Mouse (Mus musculus): ENCODE measurements around the gene Mxd4. TPM values are rescaled to one million over a fixed set of nuclear protein-coding genes. Genes with fewer than 3 reads are reported as not detected.

Gene Mxd4
- 9.6 TPM for polyA plus RNA-seq (2014; fragmentation: Illumina TruSeq; extraction: RNeasy Lipid Tissue Mini Kit (QIAGEN cat#74804); ENCODE audit: low read depth, low replicate concordance)

DNA sequence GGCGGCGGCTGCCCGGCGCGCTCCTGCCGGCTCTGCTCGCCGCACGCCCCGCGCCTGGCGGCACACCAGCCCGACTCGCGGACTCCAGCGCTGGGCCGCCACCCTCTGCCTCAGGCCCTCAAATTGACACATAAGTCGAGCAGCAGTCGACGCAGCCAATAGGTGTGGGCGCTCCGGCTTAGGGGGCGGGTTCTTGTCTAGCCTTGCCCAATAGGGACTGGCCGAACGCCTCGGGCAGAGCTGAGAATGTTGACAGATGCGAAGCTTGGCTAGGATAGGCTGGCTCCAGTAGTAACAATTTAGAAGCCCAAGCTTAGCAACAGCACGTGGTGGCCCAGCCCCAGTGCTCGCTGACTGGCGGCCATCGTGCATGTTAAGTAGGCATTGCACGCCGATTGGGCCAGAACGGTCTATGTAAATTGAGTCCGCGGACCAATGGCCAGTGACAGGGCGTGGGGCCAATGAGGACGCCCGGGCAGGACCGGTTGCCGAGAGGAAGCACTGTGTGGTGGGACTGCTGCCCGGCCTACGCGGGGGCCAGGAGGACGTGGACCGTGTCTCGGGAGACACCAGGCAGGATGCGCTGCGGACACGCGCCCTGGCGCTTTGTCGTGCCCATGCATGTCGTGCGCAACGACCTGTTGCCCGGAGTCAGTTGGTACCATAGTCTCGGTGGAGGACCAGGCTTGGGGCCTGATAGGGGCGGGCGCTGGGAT is at the start of gene Mxd4:
Mxd4 (minus strand) TSS at position 120 of the 716 bp plus-strand sequence.

DNA sequence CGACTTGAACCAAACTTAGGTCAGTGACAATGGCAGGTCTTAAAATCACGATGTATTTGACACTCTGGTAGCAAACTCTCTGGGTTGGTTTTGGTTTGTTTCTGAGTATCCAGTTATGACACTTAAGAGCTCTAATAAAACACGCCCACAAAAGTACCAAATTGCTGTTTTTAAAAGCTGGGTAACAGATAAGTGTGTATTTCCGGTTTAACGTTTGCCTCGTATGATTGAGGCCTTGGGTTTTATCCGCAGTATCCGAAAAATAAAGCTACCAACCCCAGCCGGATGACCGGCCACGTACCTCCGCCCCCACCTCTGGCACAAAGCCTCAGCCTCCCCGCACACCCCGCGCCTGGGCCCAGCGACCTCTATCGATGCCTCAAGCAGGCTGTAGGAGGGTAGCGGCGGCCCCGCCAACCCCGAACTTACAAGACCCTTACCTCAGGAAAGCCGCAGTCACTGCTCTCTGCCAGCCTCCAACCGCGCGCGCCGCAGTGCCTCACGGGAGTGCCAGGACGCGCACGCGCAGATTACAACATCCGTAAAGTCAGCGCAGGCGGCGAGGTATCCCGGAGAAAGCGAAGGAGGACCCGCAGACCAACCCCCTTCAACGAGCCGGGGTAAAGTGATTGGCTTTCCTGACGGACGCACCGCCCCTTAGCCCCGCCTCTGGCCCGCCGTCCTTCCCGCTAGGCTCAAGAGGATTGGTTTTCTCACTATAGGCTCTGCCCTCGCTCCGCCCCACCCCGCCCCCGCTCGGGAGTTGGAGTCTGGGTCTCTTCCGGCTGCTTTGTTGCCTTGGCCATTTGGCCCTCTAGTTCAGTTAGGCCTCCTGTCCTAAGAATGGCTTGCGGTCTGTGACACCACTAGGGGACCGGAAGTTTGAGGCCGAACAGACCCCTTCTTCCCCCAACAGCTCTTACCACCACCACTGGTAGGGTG is 18.3 kb downstream of the Mxd4 start, which contains the start of the genes Poln and Haus3:
Poln (minus strand) TSS at position 499 of the 942 bp plus-strand sequence.
Haus3 (minus strand) TSS at position 578 of the 942 bp plus-strand sequence.

Other genes with a start within 250 kb of the Mxd4 start
- gene Gm1673, start 204.3 kb downstream of the Mxd4 start, polyA plus RNA-seq (2014; fragmentation: Illumina TruSeq; extraction: RNeasy Lipid Tissue Mini Kit (QIAGEN cat#74804); ENCODE audit: low read depth, low replicate concordance) = not detected
- gene Nat8l, start 191.7 kb downstream of the Mxd4 start, polyA plus RNA-seq (2014; fragmentation: Illumina TruSeq; extraction: RNeasy Lipid Tissue Mini Kit (QIAGEN cat#74804); ENCODE audit: low read depth, low replicate concordance) = not detected
- not detected for gene Poln, start 18.3 kb downstream of the Mxd4 start, polyA plus RNA-seq (2014; fragmentation: Illumina TruSeq; extraction: RNeasy Lipid Tissue Mini Kit (QIAGEN cat#74804); ENCODE audit: low read depth, low replicate concordance)
- gene Haus3, start 18.2 kb downstream of the Mxd4 start, polyA plus RNA-seq (2014; fragmentation: Illumina TruSeq; extraction: RNeasy Lipid Tissue Mini Kit (QIAGEN cat#74804); ENCODE audit: low read depth, low replicate concordance) = 13.3 TPM
- not detected for gene Zfyve28, start 100.7 kb upstream of the Mxd4 start, polyA plus RNA-seq (2014; fragmentation: Illumina TruSeq; extraction: RNeasy Lipid Tissue Mini Kit (QIAGEN cat#74804); ENCODE audit: low read depth, low replicate concordance)
- gene Cfap99, start 100.9 kb upstream of the Mxd4 start, polyA plus RNA-seq (2014; fragmentation: Illumina TruSeq; extraction: RNeasy Lipid Tissue Mini Kit (QIAGEN cat#74804); ENCODE audit: low read depth, low replicate concordance) = not detected
- gene Rnf4, start 148.6 kb upstream of the Mxd4 start, polyA plus RNA-seq (2014; fragmentation: Illumina TruSeq; extraction: RNeasy Lipid Tissue Mini Kit (QIAGEN cat#74804); ENCODE audit: low read depth, low replicate concordance) = 69.1 TPM
- gene Fam193a, start 182.2 kb upstream of the Mxd4 start, polyA plus RNA-seq (2014; fragmentation: Illumina TruSeq; extraction: RNeasy Lipid Tissue Mini Kit (QIAGEN cat#74804); ENCODE audit: low read depth, low replicate concordance) = 9.6 TPM

Data from liver, adult 10 weeks (tissue).